Mouse (Mus musculus): Measurements from ENCODE around the gene Gab2. TPM values are rescaled to one million over a fixed set of nuclear protein-coding genes. Genes with fewer than 3 reads are reported as not detected.

The Gab2 gene
- polyA plus RNA-seq, 1 experiment: 34.0 TPM

DNA sequence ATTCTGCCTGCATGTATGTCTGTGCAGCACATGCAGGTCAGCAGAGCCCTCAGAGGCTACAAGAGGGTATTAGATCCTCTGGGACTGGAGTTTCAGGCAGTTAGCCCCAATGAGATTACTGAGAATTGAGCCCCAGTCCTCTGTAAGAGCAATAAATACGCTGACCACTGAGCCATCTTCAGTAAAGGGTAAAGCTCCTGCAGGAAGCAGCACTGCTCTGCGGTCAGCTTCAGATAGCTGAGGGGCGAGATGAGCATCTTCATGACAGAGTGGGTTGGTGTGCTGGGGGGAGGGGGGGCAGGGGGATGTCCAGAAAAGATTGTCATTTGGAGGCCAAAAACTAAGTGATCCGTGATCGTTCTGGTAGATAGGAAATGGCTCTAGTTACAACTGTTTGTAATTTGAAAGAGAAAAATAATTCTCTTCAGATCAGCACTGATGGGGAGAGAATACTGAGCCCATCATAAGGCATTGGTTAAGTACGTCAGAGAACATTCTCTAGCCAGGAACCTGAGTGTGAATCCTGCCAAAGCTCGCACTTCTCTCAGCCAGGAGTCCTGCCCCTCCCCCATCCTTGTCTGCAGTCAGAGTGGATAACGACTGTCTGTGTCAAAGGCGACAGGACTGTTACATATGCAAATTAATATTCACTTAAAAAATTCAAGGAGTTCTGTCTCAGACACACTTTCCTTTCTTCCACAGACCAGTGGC lies 264.9 kb downstream of the Gab2 start:
- DNase-seq (ENCODE audit: low read depth): no peak

GRCm38 (mm10) chr7:97346822-97347166 lies 265.4 kb downstream of the Gab2 start:
- DNase-seq (ENCODE audit: low read depth): no peak

GRCm38 (mm10) chr7:97347464-97347863 lies 266.1 kb downstream of the Gab2 start:
- no peak for DNase-seq (ENCODE audit: low read depth)

GRCm38 (mm10) chr7:97348318-97348717 lies 266.9 kb downstream of the Gab2 start:
- DNase-seq (ENCODE audit: low read depth): no peak

- DNase-seq (ENCODE audit: low read depth): no peak
These were observed 267.4 kb downstream of the Gab2 start for GRCm38 (mm10) chr7:97348836-97349235.

DNA sequence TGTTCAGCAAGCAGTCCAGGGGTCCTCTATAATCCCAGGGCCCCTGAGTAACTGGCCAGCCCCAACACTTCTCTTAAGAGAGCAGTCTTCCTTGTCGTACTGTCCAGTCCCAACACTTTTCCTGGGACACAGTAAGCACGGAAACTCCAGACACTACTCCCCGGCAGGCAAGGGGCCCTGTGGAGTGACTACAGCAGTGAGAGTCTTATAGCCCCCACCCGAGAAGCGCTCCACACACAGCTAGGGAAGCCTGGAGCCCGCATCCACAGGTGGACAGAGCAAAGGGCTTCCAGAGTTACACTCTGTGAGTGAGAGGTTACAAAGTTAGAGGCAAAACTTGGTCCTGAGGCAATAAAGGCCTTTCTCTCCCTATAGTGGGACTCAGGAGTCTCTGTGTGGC lies 268.1 kb downstream of the Gab2 start:
- no peak for DNase-seq (ENCODE audit: low read depth)

DNA sequence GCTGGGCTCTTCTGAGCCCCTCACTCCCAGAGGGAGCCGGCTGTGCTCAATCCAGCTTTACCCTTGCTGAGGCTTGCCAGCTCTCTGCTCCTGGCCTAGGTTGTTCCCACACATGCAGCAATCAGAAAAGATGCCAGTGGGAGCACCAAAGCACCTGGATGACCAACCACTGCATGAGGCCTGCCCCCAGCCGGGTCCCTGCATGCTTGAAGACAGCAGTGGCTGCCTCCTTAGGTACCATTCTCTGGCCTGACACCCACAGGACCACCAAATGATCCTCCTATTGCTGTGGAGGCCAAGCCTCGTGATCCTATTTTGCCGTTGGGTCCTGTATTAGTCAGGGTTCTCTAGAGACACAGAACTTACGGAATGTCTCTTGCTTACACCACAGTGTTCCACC lies 269.5 kb downstream of the Gab2 start:
- DNase-seq (ENCODE audit: low read depth): no peak

DNA sequence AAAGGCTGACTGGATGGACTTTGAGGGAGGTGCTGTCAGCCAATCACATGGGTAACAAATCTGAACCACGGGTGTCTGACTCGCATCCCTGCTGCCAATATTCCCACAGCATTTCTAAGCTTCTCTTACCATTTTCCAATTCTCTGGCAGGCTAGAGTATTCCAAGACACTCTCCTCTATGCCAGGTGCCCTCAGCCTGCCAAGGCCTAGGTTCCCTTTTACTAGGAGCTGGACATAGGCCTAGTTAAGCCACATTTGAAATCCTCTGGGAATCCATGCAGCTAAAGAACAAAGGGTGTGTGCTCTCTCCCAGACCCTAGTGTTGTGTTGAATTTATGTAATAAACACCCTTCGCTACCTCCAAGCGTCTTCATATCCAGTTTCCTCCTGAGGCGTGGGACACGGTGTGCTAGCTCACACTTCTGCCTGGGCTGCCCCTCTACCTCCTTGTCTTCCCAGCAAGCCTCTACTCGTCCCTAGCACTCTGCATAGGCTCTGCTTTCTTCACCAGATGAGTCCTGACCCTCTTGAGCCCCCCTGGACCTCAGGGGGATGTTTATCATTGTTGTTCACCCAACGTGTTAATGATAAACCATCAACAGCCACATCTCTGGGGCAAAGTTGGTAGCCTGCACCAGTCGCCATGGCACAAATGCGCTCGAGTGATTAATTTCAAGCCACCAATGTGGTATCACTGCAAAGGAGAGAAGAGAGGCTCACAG lies 270.6 kb downstream of the Gab2 start:
- no peak for DNase-seq (ENCODE audit: low read depth)

- no peak for DNase-seq (ENCODE audit: low read depth)
These were observed 272.0 kb downstream of the Gab2 start for GRCm38 (mm10) chr7:97353356-97353755.

- no peak for DNase-seq (ENCODE audit: low read depth)
These were observed 273.9 kb downstream of the Gab2 start for GRCm38 (mm10) chr7:97355068-97355841.

DNA sequence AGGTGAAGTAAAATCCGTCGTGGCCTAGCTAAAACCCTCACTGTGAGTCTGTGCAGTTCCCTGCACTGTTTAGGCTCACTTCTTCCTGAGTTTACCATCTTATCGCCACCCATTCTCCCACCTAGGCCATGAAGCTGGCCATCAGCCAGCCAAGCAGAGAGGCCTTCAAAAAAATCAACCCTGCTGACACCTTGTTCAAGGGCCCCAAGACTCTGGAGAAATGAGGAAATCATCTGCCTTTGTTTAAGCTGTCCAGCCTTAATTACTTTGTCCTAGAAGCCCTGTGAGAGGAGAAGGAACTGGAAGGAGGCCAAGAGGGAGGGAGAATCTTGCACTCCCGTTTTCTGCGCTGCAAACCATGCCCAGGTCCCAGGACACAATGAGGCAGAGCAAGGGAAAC lies 274.9 kb downstream of the Gab2 start:
- no peak for DNase-seq (ENCODE audit: low read depth)

DNA sequence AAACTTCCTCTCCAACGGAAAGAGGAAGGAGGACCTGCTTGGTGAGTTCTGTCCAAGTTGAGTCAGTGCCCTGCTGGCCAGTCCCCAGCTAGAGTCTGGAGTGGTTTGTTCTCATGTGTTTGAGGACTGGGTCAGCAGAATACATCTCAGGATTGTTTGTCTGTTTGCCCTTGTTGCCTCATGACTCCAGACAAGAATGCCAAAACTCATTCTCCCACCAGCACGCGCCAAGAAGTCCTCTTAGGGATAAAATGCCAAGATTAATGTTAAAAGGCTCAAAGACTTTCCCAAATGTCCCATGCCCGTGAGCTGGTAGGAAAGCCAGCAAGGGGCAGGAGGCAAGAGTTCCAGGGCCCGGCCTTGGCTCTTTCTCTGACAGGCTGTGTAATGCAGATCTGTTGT lies 275.5 kb downstream of the Gab2 start:
- no peak for DNase-seq (ENCODE audit: low read depth)

DNA sequence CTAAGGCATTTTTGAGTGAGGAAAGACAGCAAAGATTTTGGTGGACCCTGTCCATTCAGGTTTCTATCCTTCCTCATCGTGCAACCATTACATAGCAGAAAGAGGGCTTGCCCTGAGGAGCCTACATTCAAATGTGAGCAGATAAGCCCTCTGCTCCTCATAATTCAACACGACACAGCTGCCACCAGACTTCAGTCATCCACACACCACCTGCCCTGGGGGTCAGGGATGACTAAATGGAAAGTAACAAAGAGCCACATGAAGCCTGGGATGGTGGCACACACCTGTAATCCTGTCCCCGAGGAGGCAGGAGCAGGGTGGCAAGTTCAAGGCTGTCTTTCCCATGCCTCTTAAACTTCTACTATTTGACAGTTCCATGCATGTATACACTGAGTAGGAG lies 276.5 kb downstream of the Gab2 start:
- DNase-seq (ENCODE audit: low read depth): no peak

DNA sequence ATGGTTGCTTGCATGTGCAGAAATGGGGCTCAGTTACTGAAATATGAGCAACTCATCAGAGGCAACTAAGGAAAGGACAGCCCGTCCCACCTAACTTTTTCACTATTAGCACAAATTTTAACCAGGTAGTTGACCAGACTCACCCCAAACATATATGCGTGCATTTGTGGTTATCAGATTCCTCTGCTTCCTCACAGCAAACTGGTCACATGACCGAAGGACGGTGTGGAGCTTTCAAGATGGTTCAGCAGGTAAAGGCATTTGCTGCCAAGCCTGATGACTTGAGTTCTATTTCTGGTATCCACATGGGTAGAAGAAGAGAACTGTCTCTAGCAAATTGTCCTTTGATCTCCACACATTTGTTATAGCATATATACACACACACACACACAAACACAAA lies 277.0 kb downstream of the Gab2 start:
- no peak for DNase-seq (ENCODE audit: low read depth)

Other genes with a start within 250 kb of the Gab2 start
- 5.3 TPM in 2 replicates for gene Nars2, start 130.1 kb upstream of the Gab2 start, polyA plus RNA-seq (2012; rRNA removed)

All from gonadal fat pad, adult 2 months (tissue).